In the genomic region with DNA sequence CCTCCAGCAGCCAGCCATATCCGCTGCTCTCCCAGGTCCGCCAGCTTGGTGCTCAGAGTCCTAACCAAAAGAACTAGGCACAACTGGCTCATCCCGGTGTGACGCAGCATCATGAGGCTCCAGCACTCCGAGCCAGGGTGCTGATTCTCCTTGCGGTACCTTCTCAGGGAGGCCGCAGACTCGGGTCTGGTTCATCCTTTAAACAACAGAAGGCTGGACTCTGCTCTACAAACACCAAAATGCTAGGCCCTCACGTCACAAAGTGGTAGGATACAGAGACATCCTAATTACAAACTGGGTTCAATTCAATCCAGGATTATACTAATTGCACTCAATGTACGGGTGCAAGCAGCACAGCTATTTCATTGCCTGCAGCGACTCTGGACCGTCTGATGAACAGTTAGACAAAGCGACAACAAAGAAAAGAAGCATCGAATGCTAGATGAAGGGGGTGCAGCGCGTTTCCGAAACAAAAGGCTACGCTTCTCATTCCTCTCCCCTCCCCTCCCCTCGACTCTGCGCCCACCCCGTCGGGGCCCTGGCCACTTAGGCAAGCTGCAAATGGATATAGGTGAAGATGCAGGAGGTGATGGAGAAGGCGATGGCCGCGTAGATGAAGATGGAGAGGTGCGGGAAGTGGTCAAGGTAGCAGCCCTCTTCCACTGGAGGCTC, we compare ENCODE assay signal across 7 mouse cellular contexts. TPM values are rescaled to one million over a fixed set of nuclear protein-coding genes. Genes with fewer than 3 reads are reported as not detected.
DNase-seq lines count a peak whose midpoint lies in the region; ATAC-seq and TF ChIP-seq lines count a peak whose summit lies in the region.

No protein-coding gene starts in this region.

- TF ChIP-seq POLR2A in testis, adult 2 months (IDR thresholded peaks at IDR 0.05; ENCODE audit: control insufficient read depth, low read depth, low read length), result no peak

- peak overlapping the region; percentile 60 for H3K4me2 ChIP-seq in forebrain, embryonic 14.5 days (ENCODE audit: low read length)
- peak overlapping the region; percentile 77 for H3K4me2 ChIP-seq in midbrain, embryonic 13.5 days (replicated peaks)

- H3K4me3 ChIP-seq in testis, adult 2 months (ENCODE audit: control insufficient read depth, low read depth, low read length), result peak overlapping the region; percentile 54
- H3K4me3 ChIP-seq in forebrain, embryonic 14.5 days (ENCODE audit: low read depth, low read length), result peak overlapping the region; percentile 75
- H3K4me3 ChIP-seq in midbrain, embryonic 13.5 days (replicated peaks), result peak overlapping the region; percentile 72

- peak; percentile 41 for ATAC-seq in forebrain, embryonic 14.5 days
- peak; percentile 16 for ATAC-seq in midbrain, embryonic 13.5 days

- no peaks in the 10 kb centered on the region for H3K9me3 ChIP-seq in forebrain, embryonic 14.5 days (replicated peaks; ENCODE audit: control insufficient read depth, low read length)
- no peaks in the 10 kb centered on the region for H3K9me3 ChIP-seq in midbrain, embryonic 13.5 days

- H3K4me1 ChIP-seq in testis, adult 2 months (ENCODE audit: control insufficient read depth, insufficient read depth, low read length), result peaks cover 7% of the 10 kb centered on the region
- peaks cover 12% of the 10 kb centered on the region; the same call in 1 of the 2 replicates for H3K4me1 ChIP-seq in forebrain, embryonic 14.5 days (ENCODE audit: control insufficient read depth, insufficient read depth, low read length)
- H3K4me1 ChIP-seq in midbrain, embryonic 13.5 days (replicated peaks), result peaks cover 35% of the 10 kb centered on the region

- 2% methylated on average over 26 of the region's 26 CpGs for WGBS in forebrain, embryonic 14.5 days
- WGBS in midbrain, embryonic 13.5 days, result 2% methylated on average over 26 of the region's 26 CpGs

- TF ChIP-seq CTCF in testis, adult 2 months (IDR thresholded peaks at IDR 0.05; ENCODE audit: control insufficient read depth, insufficient read depth, insufficient replicate concordance, low read depth, low read length), result no peak

- peak overlapping the region; percentile 95 for H3K9ac ChIP-seq in forebrain, embryonic 14.5 days (ENCODE audit: low read length)
- H3K9ac ChIP-seq in midbrain, embryonic 13.5 days (replicated peaks), result peak overlapping the region; percentile 97

- H3K27me3 ChIP-seq in testis, adult 2 months (ENCODE audit: control insufficient read depth, insufficient read depth, low read length), result no peaks in the 10 kb centered on the region
- no peaks in the 10 kb centered on the region for H3K27me3 ChIP-seq in forebrain, embryonic 14.5 days (replicated peaks; ENCODE audit: control insufficient read depth, insufficient read depth, low read length)
- no peaks in the 10 kb centered on the region for H3K27me3 ChIP-seq in midbrain, embryonic 13.5 days

- no peak for DNase-seq in testis, postnatal 14 days (ENCODE audit: low spot score)
- peak; percentile 69 for DNase-seq in forebrain, embryonic 14.5 days (ENCODE audit: low spot score)
- DNase-seq in layer of hippocampus, postnatal 36 days, result peak; percentile 42 to 43
- no peak for DNase-seq in urinary bladder, postnatal 4 days (ENCODE audit: low spot score in 2 of 2)
- no peak for DNase-seq in lung, adult 18-20 months

- H3K27ac ChIP-seq in testis, adult 2 months (ENCODE audit: control insufficient read depth, insufficient read depth, low read depth, low read length), result no peak overlapping the region
- peak overlapping the region; percentile 98 for H3K27ac ChIP-seq in forebrain, embryonic 14.5 days (ENCODE audit: low read depth, low read length)
- peak overlapping the region; percentile 98 for H3K27ac ChIP-seq in midbrain, embryonic 13.5 days

- no peaks in the 10 kb centered on the region for H3K36me3 ChIP-seq in testis, adult 2 months (ENCODE audit: control insufficient read depth, insufficient read depth, low read length)
- H3K36me3 ChIP-seq in forebrain, embryonic 14.5 days (ENCODE audit: control insufficient read depth, insufficient read depth, low read length), result peaks cover 11% of the 10 kb centered on the region
- H3K36me3 ChIP-seq in midbrain, embryonic 13.5 days, result peaks cover 7% of the 10 kb centered on the region

RNA-seq across cellular contexts. Expression of gene 6330403K07Rik, which starts 0.7 kb away (rescaled TPM):
- polyA plus RNA-seq in testis, adult 2 months (2012; rRNA removed), result 0.24 TPM in 1 of 2 replicates, not detected in the other
- 336 and 342 TPM in 2 replicates for polyA plus RNA-seq in forebrain, embryonic 14.5 days (2014; fragmentation: Nextera tagmentation; extraction: Ambion mirVana)
- total RNA-seq in layer of hippocampus, postnatal 36 days (2021), result 100 to 1,000 TPM; 196 to 210 TPM
- 607 and 620 TPM in 2 replicates for polyA plus RNA-seq in midbrain, embryonic 13.5 days (2015; fragmentation: Nextera tagmentation; extraction: Ambion mirVana)

RNA-seq across cellular contexts. Expression of gene Derl2, which starts 13.0 kb away (rescaled TPM):
- polyA plus RNA-seq in testis, adult 2 months (2012; rRNA removed), result 37.2 and 41.8 TPM in 2 replicates
- polyA plus RNA-seq in forebrain, embryonic 14.5 days (2014; fragmentation: Nextera tagmentation; extraction: Ambion mirVana), result 28.8 and 34.4 TPM in 2 replicates
- 10 to 100 TPM; 29.9 to 30.9 TPM for total RNA-seq in layer of hippocampus, postnatal 36 days (2021)
- polyA plus RNA-seq in midbrain, embryonic 13.5 days (2015; fragmentation: Nextera tagmentation; extraction: Ambion mirVana), result 36.2 and 37.9 TPM in 2 replicates

RNA-seq across cellular contexts. Expression of gene Mis12, which starts 13.2 kb away (rescaled TPM):
- 3.5 and 4.7 TPM in 2 replicates for polyA plus RNA-seq in testis, adult 2 months (2012; rRNA removed)
- polyA plus RNA-seq in forebrain, embryonic 14.5 days (2014; fragmentation: Nextera tagmentation; extraction: Ambion mirVana), result 25.8 and 27.1 TPM in 2 replicates
- 10 to 100 TPM; 16.6 to 18.1 TPM for total RNA-seq in layer of hippocampus, postnatal 36 days (2021)
- polyA plus RNA-seq in midbrain, embryonic 13.5 days (2015; fragmentation: Nextera tagmentation; extraction: Ambion mirVana), result 42.3 and 46.1 TPM in 2 replicates

RNA-seq across cellular contexts. Expression of gene Dhx33, which starts 28.4 kb away (rescaled TPM):
- polyA plus RNA-seq in testis, adult 2 months (2012; rRNA removed), result 13.8 and 16.1 TPM in 2 replicates
- polyA plus RNA-seq in forebrain, embryonic 14.5 days (2014; fragmentation: Nextera tagmentation; extraction: Ambion mirVana), result 11.9 and 15.3 TPM in 2 replicates
- 10 to 100 TPM; 59.0 to 70.6 TPM for total RNA-seq in layer of hippocampus, postnatal 36 days (2021)
- 13.8 and 15.8 TPM in 2 replicates for polyA plus RNA-seq in midbrain, embryonic 13.5 days (2015; fragmentation: Nextera tagmentation; extraction: Ambion mirVana)

RNA-seq across cellular contexts. Expression of gene C1qbp, which starts 49.8 kb away (rescaled TPM):
- polyA plus RNA-seq in testis, adult 2 months (2012; rRNA removed), result 21.9 and 22.1 TPM in 2 replicates
- polyA plus RNA-seq in forebrain, embryonic 14.5 days (2014; fragmentation: Nextera tagmentation; extraction: Ambion mirVana), result 180 and 191 TPM in 2 replicates
- 100 to 1,000 TPM in 1 of 2 experiments, 10 to 100 TPM in 1; 99.2 to 101 TPM for total RNA-seq in layer of hippocampus, postnatal 36 days (2021)
- polyA plus RNA-seq in midbrain, embryonic 13.5 days (2015; fragmentation: Nextera tagmentation; extraction: Ambion mirVana), result 192 and 194 TPM in 2 replicates

Comparison
In these comparisons a context has a peak if more than half of its experiments do, and no peak if none do; other contexts are left out.
1. DNase-seq: peak in forebrain, embryonic 14.5 days (single experiment) and layer of hippocampus, postnatal 36 days (2 of 2); none in testis, postnatal 14 days (single experiment), urinary bladder, postnatal 4 days (0 of 2) and lung, adult 18-20 months (0 of 2).
2. RNA of gene 6330403K07Rik, which starts 0.7 kb away (polyA plus RNA-seq): 607 to 620 TPM in midbrain, embryonic 13.5 days and 336 to 342 TPM in forebrain, embryonic 14.5 days; 0.24 TPM in testis, adult 2 months; every median in the first group is over 100 times any median in the second.
3. Peak in every context shown above with its lines, with median percentiles within 50 percentile points of each other: H3K4me3 ChIP-seq.